Mouse (Mus musculus): ENCODE measurements around the gene Csgalnact2. TPM values are rescaled to one million over a fixed set of nuclear protein-coding genes. Genes with fewer than 3 reads are reported as not detected.

Csgalnact2 gene
- total RNA-seq, 2 experiments from 2014 or later = 9.7 to 10.5 TPM

DNA sequence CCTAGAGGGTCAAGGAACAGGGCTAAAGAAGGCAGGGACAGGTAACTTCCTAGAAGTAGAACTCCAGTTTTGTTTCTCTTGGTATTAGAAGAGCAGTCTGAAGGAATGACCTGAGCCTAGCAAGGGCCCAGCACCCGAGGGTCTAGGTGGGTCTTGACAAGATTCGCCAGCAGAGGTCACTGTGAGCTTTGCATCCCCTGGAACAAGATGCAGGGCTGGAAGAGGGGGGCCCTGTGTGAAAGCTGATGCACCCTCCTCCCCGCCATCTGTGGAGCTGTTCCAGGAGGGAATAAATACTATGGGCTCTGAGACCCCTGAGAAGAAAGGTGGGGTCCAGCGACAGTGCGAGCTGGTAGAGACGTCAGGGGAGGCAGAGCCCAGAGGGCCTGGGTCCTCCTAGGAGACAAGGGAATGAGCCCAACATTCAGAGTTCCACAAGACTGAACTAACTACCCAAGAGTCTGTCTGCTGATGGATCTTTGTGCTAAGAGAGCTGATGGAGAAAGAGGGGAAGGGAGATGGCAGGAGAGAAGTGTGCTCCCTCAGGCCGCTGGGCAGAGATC is 73.9 kb downstream of the Csgalnact2 start:
- peak; percentile 80 for TF ChIP-seq CTCF (conservative IDR thresholded peaks at IDR 0.05)
- Histone ChIP-seq H3K27ac (peak overlapping the region; percentile 85; the same call in 1 of the 2 replicates), H3K4me3 (no peak overlapping the region; the same call in 1 of the 2 replicates)
- peak; percentile 48 to 55 for DNase-seq (ENCODE audit: low spot score in 2 of 2)

DNA sequence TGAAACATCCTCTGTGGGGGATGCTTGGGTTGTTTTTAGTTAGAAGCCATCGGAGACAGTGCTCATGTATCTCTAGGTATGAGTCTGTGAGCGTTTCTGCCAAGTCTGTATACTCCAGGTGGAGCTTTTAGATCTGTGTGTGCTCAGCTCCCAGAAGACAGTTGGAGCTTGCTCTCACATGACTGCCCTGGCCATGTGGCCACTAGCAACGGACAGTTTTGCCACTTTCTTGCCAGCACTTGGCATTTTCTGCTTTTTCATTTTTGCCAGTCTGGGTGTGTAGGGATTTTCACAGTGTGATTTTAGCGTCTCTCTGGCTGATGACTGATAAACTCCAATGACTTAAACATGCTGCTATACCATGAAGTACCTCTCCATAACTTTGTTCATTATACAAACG is 75.7 kb downstream of the Csgalnact2 start:
- no peak overlapping the region for H3K4me3 ChIP-seq
- DNase-seq (ENCODE audit: low spot score in 2 of 2) = no peak
- H3K27ac ChIP-seq = no peak overlapping the region
- TF ChIP-seq CTCF (conservative IDR thresholded peaks at IDR 0.05) = no peak

DNA sequence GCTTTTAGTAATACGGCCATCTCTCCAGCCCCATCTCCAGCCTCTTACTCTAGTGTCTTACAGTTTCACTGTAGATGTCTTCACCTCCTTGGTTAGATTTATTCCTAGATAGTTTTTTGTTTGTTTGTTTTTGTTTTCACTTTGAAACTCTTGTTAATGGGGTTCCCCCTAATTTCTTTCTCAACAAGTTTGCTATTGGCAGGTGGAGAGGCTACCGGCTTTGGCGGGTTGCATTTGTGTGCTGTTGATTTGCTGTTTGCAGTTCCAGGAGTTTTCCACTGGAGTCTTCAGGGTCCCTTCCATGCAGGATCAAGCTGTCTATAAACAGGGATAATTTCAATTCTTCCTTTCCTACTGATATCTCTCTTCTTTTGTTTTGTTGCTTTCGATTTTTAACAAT is 77.7 kb downstream of the Csgalnact2 start:
- DNase-seq (ENCODE audit: low spot score in 2 of 2) = no peak
- no peak for TF ChIP-seq CTCF (conservative IDR thresholded peaks at IDR 0.05)
- no peak overlapping the region for H3K27ac ChIP-seq
- no peak overlapping the region for H3K4me3 ChIP-seq

Small RNA genes within 50 kb of the gene (microRNA-seq; reads per million reads assigned to microRNA genes)
- gene Mir7044 = 39.0 to 64.2 reads per million in 2 experiments

Other genes starting within 250 kb of the Csgalnact2 start
- gene Hnrnpf, start 238.8 kb downstream of the Csgalnact2 start, total RNA-seq (2021) = 100 to 1,000 TPM; 123 TPM
- gene Fxyd4, start 201.4 kb downstream of the Csgalnact2 start, total RNA-seq (2021) = not detected
- 100 to 1,000 TPM; 216 to 231 TPM for gene Rasgef1a, start 127.7 kb downstream of the Csgalnact2 start, total RNA-seq (2021)
- 1 to 10 TPM; 2.6 to 3.1 TPM for gene Ret, start 58.6 kb upstream of the Csgalnact2 start, total RNA-seq (2021)

All from layer of hippocampus, adult 2 months (tissue).